ENCODE assay signal across 28 mouse cellular contexts in the genomic region with DNA sequence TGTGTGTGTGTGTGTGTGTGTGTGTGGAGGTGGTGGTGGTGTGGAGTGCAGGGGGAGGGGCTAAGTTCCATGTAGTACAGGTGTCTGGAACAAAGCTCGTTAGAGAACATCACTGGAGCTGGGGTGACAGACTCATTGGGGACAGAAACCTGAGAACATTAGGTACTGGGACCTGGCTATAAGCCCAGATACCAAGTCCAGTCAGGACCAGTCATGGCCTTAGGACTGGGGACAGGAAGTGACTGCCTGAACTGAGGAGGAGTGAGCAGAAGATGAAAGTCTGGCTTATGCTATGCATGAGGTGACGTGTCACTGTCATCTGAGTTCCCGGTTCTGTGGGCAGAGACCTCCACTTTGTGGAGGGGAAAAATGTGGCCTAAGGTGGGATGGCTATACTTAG. TPM values are rescaled to one million over a fixed set of nuclear protein-coding genes. Genes with fewer than 3 reads are reported as not detected.
DNase-seq lines count a peak whose midpoint lies in the region; ATAC-seq and TF ChIP-seq lines count a peak whose summit lies in the region.
"Had no signal": no experiment of that assay in that cellular context is flagged by ENCODE, and none has a peak within 500 bp of the region (broad histone marks: within the 10 kb centered on the region; RNA-seq: fewer than 3 reads in every experiment).

No protein-coding gene starts in this region.

- TF ChIP-seq POLR2A in CH12.LX (IDR thresholded peaks at IDR 0.05; ENCODE audit: low read depth, low read length) = no peak

- H3K9ac ChIP-seq in kidney, embryonic 14.5 days (ENCODE audit: low read depth, low read length) = no peak overlapping the region
- H3K9ac ChIP-seq in liver, postnatal 0 days (replicated peaks) = no peak overlapping the region
- H3K9ac ChIP-seq in liver, embryonic 11.5 days (ENCODE audit: low read depth, low read length) = no peak overlapping the region
- no peak overlapping the region for H3K9ac ChIP-seq in CH12.LX (ENCODE audit: insufficient read depth, low read depth)
- H3K9ac ChIP-seq: intestine, embryonic 15.5 days; limb, embryonic 12.5 days; midbrain, embryonic 13.5 days had no signal

- H3K79me2 ChIP-seq in CH12.LX (replicated peaks; ENCODE audit: control insufficient read depth, extremely low read depth, insufficient read depth, poor library complexity, severe bottlenecking) = no peaks in the 10 kb centered on the region; the same call in 1 of the 2 replicates

- no peak overlapping the region for H3K4me2 ChIP-seq in kidney, embryonic 14.5 days (replicated peaks; ENCODE audit: low read depth, low read length)
- H3K4me2 ChIP-seq in liver, postnatal 0 days (ENCODE audit: low read depth, low read length) = no peak overlapping the region
- H3K4me2 ChIP-seq in liver, embryonic 11.5 days = no peak overlapping the region
- H3K4me2 ChIP-seq in CH12.LX (ENCODE audit: insufficient read depth, low read depth, poor library complexity, severe bottlenecking) = no peak overlapping the region
- H3K4me2 ChIP-seq: heart, embryonic 11.5 days; intestine, embryonic 15.5 days; limb, embryonic 12.5 days; midbrain, embryonic 13.5 days had no signal

- in situ Hi-C loops in CH12.LX (cut with MboI; ENCODE audit: low pct_ligation_motif_present, low pct_unique_long_range_greater_than_20kb, low sequenced_read_pairs) = no loop called here

- TF ChIP-seq EP300 in liver, postnatal 0 days (IDR thresholded peaks at IDR 0.05; ENCODE audit: low read depth) = no peak; the same call in 1 of the 2 replicates
- no peak for TF ChIP-seq EP300 in CH12.LX (IDR thresholded peaks at IDR 0.05; ENCODE audit: low read length)

- ATAC-seq in kidney, embryonic 14.5 days (ENCODE audit: low FRiP score, low TSS enrichment) = no peak
- ATAC-seq in liver, postnatal 0 days = peak; percentile 62
- ATAC-seq in liver, embryonic 11.5 days (replicated peaks; ENCODE audit: low FRiP score) = no peak
- ATAC-seq: forebrain, embryonic 16.5 days; hindbrain, embryonic 16.5 days; intestine, embryonic 15.5 days; midbrain, embryonic 13.5 days had no signal

- H3K36me3 ChIP-seq in kidney, embryonic 14.5 days (ENCODE audit: control insufficient read depth, insufficient read depth, low read length) = no peaks in the 10 kb centered on the region
- H3K36me3 ChIP-seq in liver, postnatal 0 days (replicated peaks; ENCODE audit: insufficient read depth, low read length) = no peaks in the 10 kb centered on the region
- H3K36me3 ChIP-seq in liver, embryonic 11.5 days (ENCODE audit: control insufficient read depth, insufficient read depth, low read length) = no peaks in the 10 kb centered on the region
- H3K36me3 ChIP-seq in CH12.LX (replicated peaks in 1 of 2; ENCODE audit: control insufficient read depth in 1 of 2, insufficient read depth in 1 of 2, low read length in 1 of 2) = peaks cover 0 to 3% of the 10 kb centered on the region in 2 experiments
- H3K36me3 ChIP-seq: embryonic facial prominence, embryonic 10.5 days; intestine, embryonic 15.5 days; limb, embryonic 12.5 days; midbrain, embryonic 13.5 days had no signal

- no peak for TF ChIP-seq RAD21 in CH12.LX (IDR thresholded peaks at IDR 0.05; ENCODE audit: low read depth, low read length)

- TF ChIP-seq CTCF in liver, postnatal 0 days (IDR thresholded peaks at IDR 0.05; ENCODE audit: low read depth) = no peak
- TF ChIP-seq CTCF in CH12.LX (conservative IDR thresholded peaks at IDR 0.05 in 1 of 2, IDR thresholded peaks at IDR 0.05 in 1 of 2; ENCODE audit: low read depth in 2 of 2, low read length in 2 of 2) = no peak

- no peaks in the 10 kb centered on the region for H3K9me3 ChIP-seq in kidney, embryonic 14.5 days (ENCODE audit: control insufficient read depth, low read length)
- no peaks in the 10 kb centered on the region for H3K9me3 ChIP-seq in liver, postnatal 0 days (ENCODE audit: low read length)
- no peaks in the 10 kb centered on the region for H3K9me3 ChIP-seq in liver, embryonic 11.5 days (ENCODE audit: control insufficient read depth, low read length)
- H3K9me3 ChIP-seq in CH12.LX (replicated peaks; ENCODE audit: low read length) = no peaks in the 10 kb centered on the region
- H3K9me3 ChIP-seq: embryonic facial prominence, embryonic 10.5 days; intestine, embryonic 15.5 days; limb, embryonic 12.5 days; midbrain, embryonic 13.5 days had no signal

- dilution Hi-C loops in CH12.LX (cut with MboI; ENCODE audit: extremely low pct_ligation_motif_present, extremely low pct_unique_long_range_greater_than_20kb, low sequenced_read_pairs) = no loop called here

- DNase-seq in kidney, adult 18-20 months = peak; percentile 46
- DNase-seq in liver, postnatal 0 days = no peak
- DNase-seq in liver, embryonic 11.5 days (ENCODE audit: low spot score) = no peak
- DNase-seq in CH12.LX (ENCODE audit: extremely low read depth) = no peak
- DNase-seq in kidney, postnatal 25 days = peak; percentile 34 to 73
- no peak for DNase-seq in adrenal gland, adult 2 months
- DNase-seq in thymus, postnatal 36 days = no peak
- DNase-seq: adrenal gland, postnatal 10 days; cerebellum, adult 9-10 months; gastrocnemius, postnatal 10 days; heart, adult 11 months; layer of hippocampus, postnatal 36 days; lung, adult 18-20 months; lung, postnatal 10 days; thymus, adult 18-20 months; thymus, postnatal 4 days had no signal

- peaks cover 14% of the 10 kb centered on the region; the same call in 1 of the 2 replicates for H3K4me1 ChIP-seq in kidney, embryonic 14.5 days (ENCODE audit: control insufficient read depth, insufficient read depth, low read length)
- H3K4me1 ChIP-seq in liver, postnatal 0 days (ENCODE audit: insufficient read depth) = peaks cover 47% of the 10 kb centered on the region
- peaks cover 26% of the 10 kb centered on the region for H3K4me1 ChIP-seq in liver, embryonic 11.5 days (replicated peaks; ENCODE audit: control insufficient read depth, insufficient read depth, low read length)
- H3K4me1 ChIP-seq in CH12.LX (ENCODE audit: control insufficient read depth in 1 of 2, insufficient read depth in 2 of 2) = peaks cover 44 to 91% of the 10 kb centered on the region in 2 experiments

- no peak overlapping the region for H3K4me3 ChIP-seq in kidney, embryonic 14.5 days (ENCODE audit: low read length)
- H3K4me3 ChIP-seq in liver, postnatal 0 days (ENCODE audit: low read depth, low read length) = no peak overlapping the region
- no peak overlapping the region for H3K4me3 ChIP-seq in liver, embryonic 11.5 days (ENCODE audit: low read depth, low read length)
- no peak overlapping the region for H3K4me3 ChIP-seq in CH12.LX (replicated peaks in 1 of 3; ENCODE audit: low read depth in 2 of 3, low read length in 2 of 3, poor library complexity in 1 of 3)
- H3K4me3 ChIP-seq: embryonic facial prominence, embryonic 10.5 days; intestine, embryonic 15.5 days; layer of hippocampus, adult 2 months; limb, embryonic 12.5 days; midbrain, embryonic 13.5 days had no signal

- H3K27ac ChIP-seq in kidney, embryonic 14.5 days (ENCODE audit: low read depth, low read length) = no peak overlapping the region
- H3K27ac ChIP-seq in liver, postnatal 0 days (ENCODE audit: low read depth) = peak overlapping the region; percentile 84
- no peak overlapping the region for H3K27ac ChIP-seq in liver, embryonic 11.5 days (ENCODE audit: low read depth, low read length)
- no peak overlapping the region for H3K27ac ChIP-seq in CH12.LX (ENCODE audit: insufficient read depth, low read depth)
- H3K27ac ChIP-seq: intestine, embryonic 15.5 days; layer of hippocampus, adult 2 months; midbrain, embryonic 13.5 days had no signal

- 53% methylated on average over 3 of the region's 3 CpGs for WGBS in kidney, embryonic 14.5 days
- 46% methylated on average over 3 of the region's 3 CpGs for WGBS in liver, postnatal 0 days (ENCODE audit: insufficient replicate concordance)
- 63% methylated on average over 3 of the region's 3 CpGs for WGBS in liver, embryonic 11.5 days

- H3K27me3 ChIP-seq in kidney, embryonic 14.5 days (ENCODE audit: control insufficient read depth, insufficient read depth, low read length) = no peaks in the 10 kb centered on the region
- no peaks in the 10 kb centered on the region for H3K27me3 ChIP-seq in liver, postnatal 0 days (ENCODE audit: insufficient read depth, low read length)
- H3K27me3 ChIP-seq in liver, embryonic 11.5 days (replicated peaks; ENCODE audit: control insufficient read depth, insufficient read depth, low read length) = no peaks in the 10 kb centered on the region
- H3K27me3 ChIP-seq in CH12.LX (replicated peaks) = no peaks in the 10 kb centered on the region
- H3K27me3 ChIP-seq: intestine, embryonic 15.5 days; limb, embryonic 12.5 days; midbrain, embryonic 13.5 days had no signal

RNA-seq across cellular contexts. Expression of gene Arap1, which starts 12.5 kb away (rescaled TPM):
- 70.9 and 92.5 TPM in 2 replicates for polyA plus RNA-seq in kidney, embryonic 14.5 days (2014; fragmentation: Nextera tagmentation; extraction: Ambion mirVana)
- 16.0 and 18.1 TPM in 2 replicates for polyA plus RNA-seq in liver, postnatal 0 days (2015; fragmentation: Nextera tagmentation; extraction: Ambion mirVana)
- polyA plus RNA-seq in liver, embryonic 11.5 days (2014; fragmentation: Nextera tagmentation; extraction: Ambion mirVana) = 33.8 and 33.9 TPM in 2 replicates
- 31.9 and 38.5 TPM in 2 replicates for total RNA-seq in CH12.LX (2012; rRNA removed)
- 17.8 and 21.2 TPM in 2 replicates for total RNA-seq in CH12.LX (2014; rRNA removed)
- 46.1 and 60.0 TPM in 2 replicates for polyA plus RNA-seq in CH12.LX (2012; ENCODE audit: insufficient read length, low read depth)
- 10 to 100 TPM; 31.2 to 49.8 TPM for total RNA-seq in adrenal gland, adult 2 months (2021)
- 58.4 and 60.7 TPM in 2 replicates for polyA plus RNA-seq in adrenal gland, adult 2 months (2012; rRNA removed)

RNA-seq across cellular contexts. Expression of gene Stard10, which starts 43.5 kb away (rescaled TPM):
- 49.5 and 59.6 TPM in 2 replicates for polyA plus RNA-seq in kidney, embryonic 14.5 days (2014; fragmentation: Nextera tagmentation; extraction: Ambion mirVana)
- polyA plus RNA-seq in liver, postnatal 0 days (2015; fragmentation: Nextera tagmentation; extraction: Ambion mirVana) = 361 and 384 TPM in 2 replicates
- 86.4 and 93.9 TPM in 2 replicates for polyA plus RNA-seq in liver, embryonic 11.5 days (2014; fragmentation: Nextera tagmentation; extraction: Ambion mirVana)
- total RNA-seq in CH12.LX (2012; rRNA removed) (7.8 and 12.7 TPM in 2 replicates), CH12.LX (2014; rRNA removed) (1.4 and 2.4 TPM in 2 replicates)
- polyA plus RNA-seq in CH12.LX (2012; ENCODE audit: insufficient read length, low read depth) = 6.7 and 7.9 TPM in 2 replicates
- 10 to 100 TPM; 29.9 to 78.1 TPM for total RNA-seq in adrenal gland, adult 2 months (2021)
- 27.6 and 46.9 TPM in 2 replicates for polyA plus RNA-seq in adrenal gland, adult 2 months (2012; rRNA removed)

RNA-seq across cellular contexts. Expression of gene Gm45837, which starts 50.3 kb away (rescaled TPM):
- polyA plus RNA-seq in kidney, embryonic 14.5 days (2014; fragmentation: Nextera tagmentation; extraction: Ambion mirVana) = 10.2 and 13.2 TPM in 2 replicates
- not detected in 2 replicates for polyA plus RNA-seq in liver, postnatal 0 days (2015; fragmentation: Nextera tagmentation; extraction: Ambion mirVana)
- polyA plus RNA-seq in liver, embryonic 11.5 days (2014; fragmentation: Nextera tagmentation; extraction: Ambion mirVana) = 2.1 TPM in 1 of 2 replicates, not detected in the other
- total RNA-seq in CH12.LX (2012; rRNA removed) (0.04 TPM in 1 of 2 replicates, not detected in the other), CH12.LX (2014; rRNA removed) (not detected in 2 replicates)
- 0.56 and 0.84 TPM in 2 replicates for polyA plus RNA-seq in CH12.LX (2012; ENCODE audit: insufficient read length, low read depth)
- not detected for total RNA-seq in adrenal gland, adult 2 months (2021)
- 0.29 and 0.93 TPM in 2 replicates for polyA plus RNA-seq in adrenal gland, adult 2 months (2012; rRNA removed)
- total RNA-seq: megakaryocyte progenitor cell, adult 5-6 weeks; MEL had no signal
- polyA plus RNA-seq: embryonic facial prominence, embryonic 10.5 days; forebrain, embryonic 16.5 days; heart, embryonic 11.5 days; limb, embryonic 12.5 days; midbrain, embryonic 13.5 days; neural tube, embryonic 11.5 days had no signal

RNA-seq across cellular contexts. Expression of gene Atg16l2, which starts 58.4 kb away (rescaled TPM):
- 7.6 and 10.5 TPM in 2 replicates for polyA plus RNA-seq in kidney, embryonic 14.5 days (2014; fragmentation: Nextera tagmentation; extraction: Ambion mirVana)
- 4.9 and 5.3 TPM in 2 replicates for polyA plus RNA-seq in liver, postnatal 0 days (2015; fragmentation: Nextera tagmentation; extraction: Ambion mirVana)
- 5.7 and 6.4 TPM in 2 replicates for polyA plus RNA-seq in liver, embryonic 11.5 days (2014; fragmentation: Nextera tagmentation; extraction: Ambion mirVana)
- total RNA-seq in CH12.LX (2012; rRNA removed) (28.6 and 43.8 TPM in 2 replicates), CH12.LX (2014; rRNA removed) (15.4 and 19.3 TPM in 2 replicates)
- 12.7 and 14.9 TPM in 2 replicates for polyA plus RNA-seq in CH12.LX (2012; ENCODE audit: insufficient read length, low read depth)
- total RNA-seq in adrenal gland, adult 2 months (2021) = 10 to 100 TPM; 17.7 to 22.3 TPM
- polyA plus RNA-seq in adrenal gland, adult 2 months (2012; rRNA removed) = 17.5 and 19.5 TPM in 2 replicates

Comparison
In these comparisons a context has a peak if more than half of its experiments do, and no peak if none do; other contexts are left out.
1. DNase-seq: peak in kidney, adult 18-20 months (single experiment) and kidney, postnatal 25 days (2 of 2); none in liver, postnatal 0 days (single experiment), liver, embryonic 11.5 days (single experiment), CH12.LX (single experiment), adrenal gland, adult 2 months (single experiment) and thymus, postnatal 36 days (0 of 2).